Mouse (Mus musculus): ENCODE measurements at regions not wholly inside any gene's neighbourhood (a gene's known extent, or its start where the extent isn't known, plus 50 kb on each side); places are given as distances from the start of the nearest gene placed in this dataset.

DNA sequence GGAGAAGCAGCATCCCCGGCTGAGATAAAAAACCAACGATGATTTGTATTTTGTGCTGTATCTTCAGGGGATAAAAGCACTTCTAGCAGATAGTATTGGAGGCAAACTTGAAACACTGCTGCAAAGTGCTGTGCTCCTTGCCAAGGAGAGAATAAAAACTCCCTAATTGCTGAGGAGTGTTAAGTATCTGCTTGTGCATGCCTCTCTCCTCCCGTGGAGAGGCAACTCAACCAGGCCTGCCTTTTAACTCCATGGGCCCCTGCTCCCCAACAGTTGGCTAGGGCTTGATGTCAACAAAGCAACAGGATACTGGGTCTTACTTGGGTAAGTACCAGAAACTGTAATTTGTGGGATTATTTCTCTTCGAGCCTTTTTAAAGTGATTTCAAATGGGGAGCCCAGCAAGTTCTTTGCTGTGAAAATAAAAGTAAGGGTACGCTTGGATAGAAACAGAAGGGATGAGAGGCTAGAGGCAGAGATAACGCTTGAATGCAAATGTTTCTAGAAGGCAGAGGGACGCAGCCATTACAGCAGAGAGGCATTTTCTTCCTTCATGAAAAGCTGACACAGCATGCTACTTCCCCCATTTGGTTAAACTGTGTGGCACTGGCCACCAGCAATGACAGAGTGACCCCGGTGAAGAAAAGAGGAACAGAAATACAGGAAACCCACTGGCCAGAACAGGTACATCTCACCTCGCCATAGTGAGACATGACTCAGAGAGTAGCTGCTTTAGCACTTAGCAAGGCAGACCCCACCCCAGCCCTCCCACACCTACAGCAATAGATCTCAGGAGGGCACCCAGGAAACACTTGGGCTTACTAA is 369.0 kb upstream of the Spred2 start:
- H3K4me2 ChIP-seq = no peak overlapping the region
- H3K9ac ChIP-seq = no peak overlapping the region
- no peak overlapping the region for H3K27ac ChIP-seq (replicated peaks)
- no peaks in the 10 kb centered on the region for H3K4me1 ChIP-seq (replicated peaks)
- no peaks in the 10 kb centered on the region for H3K9me3 ChIP-seq (replicated peaks)
- no peaks in the 10 kb centered on the region for H3K27me3 ChIP-seq
- no peak for ATAC-seq (ENCODE audit: insufficient read depth)
- H3K4me3 ChIP-seq (replicated peaks) = no peak overlapping the region
- H3K36me3 ChIP-seq (replicated peaks) = no peaks in the 10 kb centered on the region
- 42% methylated on average over 9 of the region's 9 CpGs for WGBS (ENCODE audit: insufficient replicate concordance)

DNA sequence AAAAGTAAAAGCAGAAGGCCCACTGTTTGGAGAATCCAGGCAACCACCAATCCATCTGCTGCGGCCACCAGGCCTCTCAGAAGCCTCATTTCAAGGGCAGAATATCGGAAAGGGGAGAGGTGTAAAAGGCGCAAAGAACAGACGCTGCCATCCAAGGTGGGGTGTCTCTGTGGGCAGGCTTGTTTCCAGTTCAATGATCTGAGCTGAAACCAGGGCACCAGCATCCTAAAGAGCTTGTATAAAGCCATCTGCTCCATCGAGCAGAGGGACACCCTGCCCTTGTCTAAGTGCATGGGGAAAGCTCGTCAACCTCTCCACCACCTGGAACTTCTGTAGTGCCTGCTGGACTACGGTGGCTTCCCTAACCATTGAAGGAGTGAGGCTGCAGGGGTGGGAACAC is 363.7 kb upstream of the Spred2 start:
- H3K4me1 ChIP-seq (replicated peaks) = no peaks in the 10 kb centered on the region
- no peak overlapping the region for H3K4me2 ChIP-seq
- H3K9ac ChIP-seq = no peak overlapping the region
- H3K27me3 ChIP-seq = no peaks in the 10 kb centered on the region
- no peaks in the 10 kb centered on the region for H3K9me3 ChIP-seq (replicated peaks)
- H3K4me3 ChIP-seq (replicated peaks) = no peak overlapping the region
- H3K36me3 ChIP-seq (replicated peaks) = no peaks in the 10 kb centered on the region
- 74% methylated on average over 7 of the region's 7 CpGs for WGBS (ENCODE audit: insufficient replicate concordance)
- no peak for ATAC-seq (ENCODE audit: insufficient read depth)
- no peak overlapping the region for H3K27ac ChIP-seq (replicated peaks)

- WGBS (ENCODE audit: insufficient replicate concordance) = 62% methylated on average over 4 of the region's 4 CpGs
- no peaks in the 10 kb centered on the region for H3K9me3 ChIP-seq (replicated peaks)
- H3K27me3 ChIP-seq = no peaks in the 10 kb centered on the region
- H3K27ac ChIP-seq (replicated peaks) = no peak overlapping the region
- H3K9ac ChIP-seq = no peak overlapping the region
- no peaks in the 10 kb centered on the region for H3K4me1 ChIP-seq (replicated peaks)
- H3K4me2 ChIP-seq = no peak overlapping the region
- no peak for ATAC-seq (ENCODE audit: insufficient read depth)
- H3K4me3 ChIP-seq (replicated peaks) = no peak overlapping the region
- H3K36me3 ChIP-seq (replicated peaks) = no peaks in the 10 kb centered on the region
Measured at GRCm38 (mm10) chr11:19562668-19563067, 361.5 kb upstream of the Spred2 start.

DNA sequence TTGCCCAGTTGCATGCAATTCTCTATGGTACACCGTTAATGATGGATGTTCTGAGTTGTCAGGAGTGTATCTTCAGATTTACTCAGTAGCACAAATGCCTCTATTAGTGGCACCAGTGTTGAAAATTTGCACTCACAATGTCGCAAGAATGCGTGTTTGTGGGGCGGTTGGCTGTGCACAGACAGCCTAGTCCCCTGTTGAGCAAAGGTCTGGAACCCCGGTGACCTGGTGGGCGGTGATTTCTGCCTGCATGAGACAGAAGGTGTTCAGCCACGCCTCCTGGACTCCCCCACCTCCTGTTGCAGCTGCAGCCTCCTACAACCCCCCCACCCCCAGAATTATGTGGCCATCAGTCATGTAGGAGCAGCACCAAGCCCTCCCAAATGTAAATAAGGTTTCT is 338.9 kb upstream of the Spred2 start:
- 59% methylated on average over 7 of the region's 7 CpGs for WGBS (ENCODE audit: insufficient replicate concordance)
- no peaks in the 10 kb centered on the region for H3K27me3 ChIP-seq
- no peak overlapping the region for H3K4me3 ChIP-seq (replicated peaks)
- no peaks in the 10 kb centered on the region; the same call in 1 of the 2 replicates for H3K4me1 ChIP-seq (replicated peaks)
- ATAC-seq (ENCODE audit: insufficient read depth) = no peak
- H3K27ac ChIP-seq (replicated peaks) = no peak overlapping the region
- no peaks in the 10 kb centered on the region for H3K36me3 ChIP-seq (replicated peaks)
- H3K9me3 ChIP-seq (replicated peaks) = no peaks in the 10 kb centered on the region
- no peak overlapping the region for H3K4me2 ChIP-seq
- no peak overlapping the region for H3K9ac ChIP-seq

DNA sequence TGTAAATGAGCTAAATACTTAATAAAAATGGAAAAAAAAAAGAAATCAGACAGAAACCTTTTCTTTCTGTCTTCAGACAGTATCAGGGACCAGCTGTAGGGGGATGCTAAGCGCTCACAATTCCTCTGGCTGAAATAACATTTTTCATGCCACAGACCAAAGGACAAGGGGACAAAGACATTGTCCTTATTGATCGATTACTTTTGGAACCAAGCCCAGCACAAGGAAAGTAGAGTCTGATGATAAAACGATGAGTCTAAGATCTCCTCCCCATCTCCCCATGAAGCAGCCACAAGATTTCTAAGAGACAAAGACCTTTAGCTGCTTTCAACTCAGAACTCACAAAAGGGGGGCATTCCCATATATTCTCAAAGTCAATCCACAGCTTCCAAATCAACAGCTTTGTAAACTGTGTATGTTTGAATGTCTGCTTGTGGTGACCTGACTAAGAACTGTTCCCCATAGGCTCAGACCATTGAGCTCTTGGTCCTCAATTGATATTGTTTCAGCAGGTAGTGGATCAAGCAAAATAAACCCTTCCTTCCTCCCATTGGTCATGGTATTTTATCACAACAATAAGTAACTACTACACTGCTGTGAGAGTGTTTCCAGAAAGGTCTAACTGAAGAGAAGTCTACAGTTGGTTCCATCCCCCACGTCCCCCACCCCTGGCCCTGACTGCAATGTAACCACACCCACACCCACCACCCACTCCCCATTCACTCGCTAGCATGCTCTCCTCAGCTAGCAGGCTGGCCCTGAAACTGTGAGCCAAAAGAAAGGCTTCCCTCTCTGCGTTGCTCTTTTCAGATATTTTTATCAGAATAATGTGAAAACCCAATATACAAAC is 331.4 kb upstream of the Spred2 start:
- no peak for ATAC-seq (ENCODE audit: insufficient read depth)
- Histone ChIP-seq H3K36me3 (replicated peaks) (no peaks in the 10 kb centered on the region), H3K9me3 (replicated peaks) (no peaks in the 10 kb centered on the region), H3K4me3 (replicated peaks) (no peak overlapping the region), H3K27ac (replicated peaks) (no peak overlapping the region), H3K4me2 (no peak overlapping the region), H3K27me3 (no peaks in the 10 kb centered on the region), H3K4me1 (replicated peaks) (no peaks in the 10 kb centered on the region), H3K9ac (no peak overlapping the region)
- 63% methylated on average over 6 of the region's 6 CpGs for WGBS (ENCODE audit: insufficient replicate concordance)

DNA sequence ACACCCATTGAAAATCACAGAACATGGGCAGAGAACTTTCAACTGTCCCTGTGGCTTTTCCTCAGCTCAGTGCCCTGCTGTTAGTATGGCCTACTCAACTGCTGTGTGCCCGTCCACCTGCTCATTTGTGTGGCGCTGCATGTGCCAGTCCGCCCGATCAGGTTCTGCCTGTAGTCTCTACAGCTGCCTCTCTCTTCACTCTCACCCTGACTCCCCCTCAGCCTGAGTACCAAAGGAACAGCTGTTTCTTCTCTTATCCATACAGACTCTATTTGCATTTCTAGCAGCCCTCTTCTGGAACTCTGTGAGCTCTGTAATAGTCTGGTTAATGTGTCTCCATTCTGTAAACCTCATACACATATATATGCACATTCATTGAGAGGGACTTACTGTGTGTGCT is 329.1 kb upstream of the Spred2 start:
- Histone ChIP-seq H3K4me3 (replicated peaks) (no peak overlapping the region), H3K36me3 (replicated peaks) (no peaks in the 10 kb centered on the region), H3K9me3 (replicated peaks) (no peaks in the 10 kb centered on the region), H3K4me2 (no peak overlapping the region), H3K27ac (replicated peaks) (no peak overlapping the region), H3K9ac (no peak overlapping the region), H3K27me3 (no peaks in the 10 kb centered on the region), H3K4me1 (replicated peaks) (no peaks in the 10 kb centered on the region)
- WGBS (ENCODE audit: insufficient replicate concordance) = 81% methylated on average over 4 of the region's 4 CpGs
- ATAC-seq (ENCODE audit: insufficient read depth) = no peak

- no peak overlapping the region for H3K27ac ChIP-seq (replicated peaks)
- H3K9me3 ChIP-seq (replicated peaks) = no peaks in the 10 kb centered on the region
- no peak overlapping the region for H3K9ac ChIP-seq
- H3K4me2 ChIP-seq = no peak overlapping the region
- H3K4me1 ChIP-seq (replicated peaks) = no peaks in the 10 kb centered on the region
- ATAC-seq (ENCODE audit: insufficient read depth) = no peak
- H3K36me3 ChIP-seq (replicated peaks) = no peaks in the 10 kb centered on the region
- H3K4me3 ChIP-seq (replicated peaks) = no peak overlapping the region
- H3K27me3 ChIP-seq = no peaks in the 10 kb centered on the region
Measured at GRCm38 (mm10) chr11:19596336-19596735, 327.8 kb upstream of the Spred2 start.

DNA sequence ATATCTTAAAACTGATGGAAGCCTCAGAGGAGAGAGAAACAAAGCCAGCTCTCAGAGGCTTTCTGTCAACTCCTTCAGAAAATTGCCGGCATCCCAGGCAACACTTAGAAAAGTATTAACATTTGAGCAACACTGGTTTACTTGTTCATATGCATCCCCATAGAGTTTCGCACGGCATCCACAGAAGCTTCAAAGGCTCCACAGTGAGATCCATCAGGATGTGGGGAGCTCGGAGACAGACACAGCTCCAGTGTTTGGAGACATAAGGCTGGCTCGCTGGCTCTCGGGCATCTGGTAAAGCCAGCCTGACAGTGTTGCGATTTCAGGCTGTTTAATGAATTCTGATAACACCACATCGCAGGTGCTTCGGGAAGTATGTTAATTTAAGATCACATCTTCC is 324.7 kb upstream of the Spred2 start:
- Histone ChIP-seq H3K4me1 (replicated peaks) (no peaks in the 10 kb centered on the region), H3K9me3 (replicated peaks) (no peaks in the 10 kb centered on the region), H3K4me3 (replicated peaks) (no peak overlapping the region), H3K4me2 (no peak overlapping the region), H3K27ac (replicated peaks) (no peak overlapping the region), H3K27me3 (no peaks in the 10 kb centered on the region), H3K9ac (no peak overlapping the region), H3K36me3 (replicated peaks) (no peaks in the 10 kb centered on the region)
- 73% methylated on average over 9 of the region's 9 CpGs for WGBS (ENCODE audit: insufficient replicate concordance)
- no peak for ATAC-seq (ENCODE audit: insufficient read depth)

- Histone ChIP-seq H3K27ac (replicated peaks) (no peak overlapping the region), H3K4me2 (no peak overlapping the region), H3K4me3 (replicated peaks) (no peak overlapping the region), H3K27me3 (no peaks in the 10 kb centered on the region), H3K9me3 (replicated peaks) (no peaks in the 10 kb centered on the region), H3K9ac (no peak overlapping the region), H3K36me3 (replicated peaks) (no peaks in the 10 kb centered on the region), H3K4me1 (replicated peaks) (no peaks in the 10 kb centered on the region)
- 65% methylated on average over 15 of the region's 15 CpGs for WGBS (ENCODE audit: insufficient replicate concordance)
- no peak for ATAC-seq (ENCODE audit: insufficient read depth)
Measured at GRCm38 (mm10) chr11:19601216-19601938, 322.8 kb upstream of the Spred2 start.

DNA sequence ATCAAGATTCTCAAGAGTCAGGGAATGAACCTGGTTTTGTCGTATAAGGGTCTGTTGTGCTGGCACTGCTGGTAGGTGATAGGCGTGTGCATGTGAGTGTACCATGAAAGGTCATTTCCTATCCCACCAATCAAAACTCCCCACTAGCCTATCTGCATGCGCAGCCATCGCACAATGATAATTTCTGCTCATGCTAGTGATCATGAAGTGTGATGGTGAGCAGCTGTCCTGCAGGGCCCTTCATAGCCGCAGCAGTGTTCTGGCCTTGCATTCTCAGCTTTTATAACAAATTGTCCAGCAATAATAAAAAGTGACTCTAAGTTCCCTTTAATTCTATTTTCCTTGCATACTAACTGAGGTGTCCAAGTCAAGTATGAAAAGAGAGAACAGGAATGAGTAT is 321.7 kb upstream of the Spred2 start:
- H3K27ac ChIP-seq (replicated peaks) = no peak overlapping the region
- no peak for ATAC-seq (ENCODE audit: insufficient read depth)
- H3K4me1 ChIP-seq (replicated peaks) = no peaks in the 10 kb centered on the region
- no peak overlapping the region for H3K4me3 ChIP-seq (replicated peaks)
- H3K4me2 ChIP-seq = no peak overlapping the region
- H3K36me3 ChIP-seq (replicated peaks) = no peaks in the 10 kb centered on the region
- H3K9ac ChIP-seq = no peak overlapping the region
- WGBS (ENCODE audit: insufficient replicate concordance) = 72% methylated on average over 5 of the region's 5 CpGs
- H3K27me3 ChIP-seq = no peaks in the 10 kb centered on the region
- H3K9me3 ChIP-seq (replicated peaks) = no peaks in the 10 kb centered on the region

DNA sequence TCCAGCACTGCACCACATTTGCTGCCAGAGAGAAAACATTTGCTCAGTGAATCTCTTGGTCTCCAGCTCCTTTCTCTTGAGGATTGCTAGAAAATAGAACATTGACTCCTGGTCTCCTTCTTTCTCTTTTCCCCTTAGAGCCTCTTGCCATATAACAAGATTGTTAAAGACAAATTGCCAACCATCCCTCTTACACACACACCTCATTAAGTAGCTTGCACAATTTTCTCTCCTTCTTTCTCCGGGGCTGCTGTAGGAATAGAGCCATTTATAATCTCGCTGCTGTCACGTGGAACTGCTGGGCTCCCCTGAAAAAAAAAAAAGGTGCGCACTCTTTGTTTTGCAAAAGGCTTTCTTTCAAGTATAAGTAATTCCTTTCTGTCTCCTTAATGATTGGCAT is 318.6 kb upstream of the Spred2 start:
- no peak for ATAC-seq (ENCODE audit: insufficient read depth)
- H3K4me3 ChIP-seq (replicated peaks) = no peak overlapping the region
- no peak overlapping the region for H3K27ac ChIP-seq (replicated peaks)
- H3K4me2 ChIP-seq = no peak overlapping the region
- no peaks in the 10 kb centered on the region for H3K4me1 ChIP-seq (replicated peaks)
- no peaks in the 10 kb centered on the region for H3K36me3 ChIP-seq (replicated peaks)
- H3K9me3 ChIP-seq (replicated peaks) = no peaks in the 10 kb centered on the region
- no peaks in the 10 kb centered on the region for H3K27me3 ChIP-seq
- WGBS (ENCODE audit: insufficient replicate concordance) = 63% methylated on average over 4 of the region's 4 CpGs
- H3K9ac ChIP-seq = no peak overlapping the region

All from liver, embryonic 15.5 days (tissue).